Mouse (Mus musculus) spleen, postnatal 36 days (tissue): Measurements from ENCODE around the gene Gabrd.
A peak's percentile ranks its signal among the peaks of the same experiment; 100 is the strongest.

Experiments
- DNase-seq, 2 experiments: peaks; one replicate each; pipeline ENCODE4 v3.0.0; 2022; ENCODE audit warnings: low spot score in 2 of 2, mixed read lengths in 1 of 2

Gene Gabrd

GRCm38 (mm10) chr4:155383326-155383725, 14.6 kb downstream of the Gabrd start:
- no peak for DNase-seq

GRCm38 (mm10) chr4:155382752-155383151, 15.2 kb downstream of the Gabrd start:
- no peak for DNase-seq

GRCm38 (mm10) chr4:155381974-155382373, 15.9 kb downstream of the Gabrd start:
- no peak for DNase-seq

- no peak for DNase-seq
Observed at GRCm38 (mm10) chr4:155371797-155372735, 25.8 kb downstream of the Gabrd start.

- no peak for DNase-seq
Observed at GRCm38 (mm10) chr4:155370737-155371715, 26.9 kb downstream of the Gabrd start.

GRCm38 (mm10) chr4:155368684-155369083, 29.2 kb downstream of the Gabrd start:
- peak in 1 of 2 experiments; percentile 13 for DNase-seq

GRCm38 (mm10) chr4:155367739-155368138, 30.2 kb downstream of the Gabrd start:
- no peak for DNase-seq

GRCm38 (mm10) chr4:155366784-155367183, 31.1 kb downstream of the Gabrd start:
- DNase-seq, result no peak

GRCm38 (mm10) chr4:155362443-155362842, 35.5 kb downstream of the Gabrd start:
- no peak for DNase-seq

- peak; percentile 76 to 78 for DNase-seq
Observed at GRCm38 (mm10) chr4:155361303-155361791, 36.6 kb downstream of the Gabrd start, which contains the start of gene Prkcz. TSS of gene Prkcz (minus strand) at chr4:155361361.

- peak in 1 of 2 experiments; percentile 6 for DNase-seq
Observed at GRCm38 (mm10) chr4:155360856-155361255, 37.1 kb downstream of the Gabrd start.

GRCm38 (mm10) chr4:155359560-155360464, 38.1 kb downstream of the Gabrd start:
- DNase-seq, result no peak

- no peak for DNase-seq
Observed at GRCm38 (mm10) chr4:155357601-155358000, 40.3 kb downstream of the Gabrd start.

GRCm38 (mm10) chr4:155356354-155356753, 41.6 kb downstream of the Gabrd start:
- no peak for DNase-seq

GRCm38 (mm10) chr4:155354546-155354945, 43.4 kb downstream of the Gabrd start:
- DNase-seq, result no peak

GRCm38 (mm10) chr4:155354035-155354434, 43.9 kb downstream of the Gabrd start:
- peak; percentile 14 to 19 for DNase-seq

- DNase-seq, result peak; percentile 20 to 21
Observed at GRCm38 (mm10) chr4:155352581-155352980, 45.3 kb downstream of the Gabrd start.

- DNase-seq, result no peak
Observed at GRCm38 (mm10) chr4:155346350-155346749, 51.6 kb downstream of the Gabrd start.

GRCm38 (mm10) chr4:155345608-155345953, 52.3 kb downstream of the Gabrd start:
- DNase-seq, result no peak

- DNase-seq, result no peak
Observed at GRCm38 (mm10) chr4:155344716-155345607, 53.0 kb downstream of the Gabrd start.
